Mouse (Mus musculus): ENCODE measurements around the gene Lrrc8c. TPM values are rescaled to one million over a fixed set of nuclear protein-coding genes. Genes with fewer than 3 reads are reported as not detected.
"Not testable (repeated sequence)": the region's sequence is repeated elsewhere in the genome, so short reads cannot be mapped to it uniquely, and the experiment has no call there.

The Lrrc8c gene
- polyA plus RNA-seq, 1 experiment from 2014 or later: 10.2 TPM

DNA sequence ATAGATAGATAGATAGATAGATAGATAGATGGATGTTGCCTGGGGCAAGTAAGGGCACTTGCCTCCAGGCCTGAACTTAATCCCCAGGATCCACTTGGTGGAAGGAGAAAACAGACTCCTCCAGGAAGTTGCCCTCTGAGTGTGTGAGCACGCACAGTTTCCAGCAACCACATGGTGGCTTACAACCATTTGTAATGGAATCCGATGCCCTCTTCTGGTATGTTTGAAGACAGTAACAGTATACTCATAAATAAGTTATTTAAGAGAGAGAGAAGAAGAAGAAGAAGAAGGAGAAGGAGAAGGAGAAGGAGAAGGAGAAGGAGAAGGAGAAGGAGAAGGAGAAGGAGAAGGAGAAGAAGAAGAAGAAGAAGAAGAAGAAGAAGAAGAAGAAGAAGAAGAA lies 119.1 kb downstream of the Lrrc8c start:
- not testable (repeated sequence) for DNase-seq (ENCODE audit: low spot score); H3K4me3 ChIP-seq; H3K27me3 ChIP-seq (ENCODE audit: insufficient read depth, poor library complexity, severe bottlenecking); H3K4me1 ChIP-seq (replicated peaks); H3K9me3 ChIP-seq; H3K36me3 ChIP-seq; H3K27ac ChIP-seq
- WGBS: 93% methylated on average over 2 of the region's 2 CpGs

DNA sequence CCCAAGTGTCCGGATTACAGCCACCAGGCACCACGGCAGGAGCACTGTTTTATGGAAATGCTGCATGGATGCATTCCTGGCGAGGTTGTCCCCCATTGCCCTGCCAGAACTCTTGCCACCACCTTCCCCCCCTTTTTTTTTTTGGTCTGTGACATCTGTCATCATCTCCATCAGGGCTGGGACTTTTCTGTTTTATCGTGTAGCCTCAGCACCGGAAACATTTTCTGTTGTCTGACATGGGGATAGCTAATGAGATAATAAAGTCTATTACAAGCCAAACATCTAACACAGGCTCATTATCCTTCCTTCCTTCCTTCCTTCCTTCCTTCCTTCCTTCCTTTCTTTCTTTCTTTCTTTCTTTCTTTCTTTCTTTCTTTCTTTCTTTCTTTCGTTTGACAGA lies 119.7 kb downstream of the Lrrc8c start:
- Histone ChIP-seq H3K36me3 (no peaks in the 10 kb centered on the region), H3K9me3 (no peaks in the 10 kb centered on the region), H3K4me1 (replicated peaks) (no peaks in the 10 kb centered on the region), H3K27ac (no peak overlapping the region), H3K4me3 (no peak overlapping the region), H3K27me3 (ENCODE audit: insufficient read depth, poor library complexity, severe bottlenecking) (no peaks in the 10 kb centered on the region)
- WGBS: 91% methylated on average over 6 of the region's 6 CpGs
- no peak for DNase-seq (ENCODE audit: low spot score)

DNA sequence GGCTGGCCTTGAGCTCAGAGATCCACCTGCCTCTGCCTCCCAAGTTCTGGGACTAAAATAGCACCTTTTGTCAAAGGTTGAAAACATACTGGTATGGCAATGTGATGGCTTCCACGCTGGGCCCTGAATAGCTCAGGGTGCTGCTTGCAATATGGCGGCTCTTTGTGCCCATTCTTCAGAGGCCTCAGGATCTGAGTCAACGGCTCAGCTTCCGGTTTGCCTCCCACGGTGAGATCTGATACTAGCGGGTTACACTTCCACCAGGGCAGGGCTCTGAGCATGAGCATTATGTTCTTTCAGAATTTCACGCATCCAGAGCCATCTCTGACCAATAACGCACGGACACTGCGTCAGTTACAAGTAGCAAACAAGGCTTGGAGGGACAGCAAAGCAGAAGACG lies 120.2 kb downstream of the Lrrc8c start:
- H3K9me3 ChIP-seq: no peaks in the 10 kb centered on the region
- no peaks in the 10 kb centered on the region for H3K4me1 ChIP-seq (replicated peaks)
- WGBS: 91% methylated on average over 11 of the region's 11 CpGs
- no peaks in the 10 kb centered on the region for H3K27me3 ChIP-seq (ENCODE audit: insufficient read depth, poor library complexity, severe bottlenecking)
- H3K27ac ChIP-seq: no peak overlapping the region
- no peaks in the 10 kb centered on the region for H3K36me3 ChIP-seq
- DNase-seq (ENCODE audit: low spot score): no peak
- H3K4me3 ChIP-seq: no peak overlapping the region

DNA sequence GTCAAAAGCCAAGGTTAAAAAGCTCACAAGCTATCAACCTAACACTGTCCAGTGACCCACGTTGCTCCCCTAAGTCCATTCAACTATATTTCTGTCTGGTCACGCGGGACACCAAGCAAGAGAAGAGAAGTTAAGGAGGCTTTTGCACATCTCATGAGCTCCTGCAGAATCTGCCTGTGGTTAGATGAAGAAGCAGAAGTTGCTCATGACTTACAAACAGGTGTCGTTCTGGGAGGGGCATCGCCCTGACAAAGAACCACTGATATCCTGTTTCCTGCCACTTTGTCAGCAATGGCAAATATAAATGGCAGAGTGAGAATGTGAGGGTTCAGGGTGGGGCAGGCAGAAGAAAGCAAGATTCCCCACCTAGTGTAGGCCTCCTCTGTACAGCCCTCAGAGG lies 123.3 kb downstream of the Lrrc8c start:
- no peaks in the 10 kb centered on the region for H3K27me3 ChIP-seq (ENCODE audit: insufficient read depth, poor library complexity, severe bottlenecking)
- 86% methylated on average over 5 of the region's 5 CpGs for WGBS
- DNase-seq (ENCODE audit: low spot score): no peak
- no peak overlapping the region for H3K4me3 ChIP-seq
- H3K9me3 ChIP-seq: no peaks in the 10 kb centered on the region
- no peaks in the 10 kb centered on the region for H3K4me1 ChIP-seq (replicated peaks)
- H3K36me3 ChIP-seq: no peaks in the 10 kb centered on the region
- no peak overlapping the region for H3K27ac ChIP-seq

DNA sequence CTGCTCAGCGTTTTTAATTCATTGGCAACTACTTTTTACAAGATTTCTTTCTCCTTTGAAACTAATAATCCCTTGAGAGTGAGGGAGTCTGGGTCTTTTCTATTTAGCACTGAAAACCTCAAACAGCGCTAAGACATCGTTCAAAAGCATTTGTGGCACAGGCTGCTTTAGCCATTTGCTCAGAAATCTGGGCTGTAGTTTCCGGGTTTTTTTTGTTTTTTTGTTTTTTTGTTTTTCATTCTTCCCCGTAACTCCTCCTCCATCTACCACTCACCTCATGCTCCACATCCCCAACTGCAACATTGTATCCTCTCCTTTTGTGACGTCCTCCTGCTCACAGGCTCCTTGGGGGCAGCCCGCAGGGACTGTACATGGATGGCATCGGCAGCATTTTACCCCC lies 124.1 kb downstream of the Lrrc8c start:
- no peaks in the 10 kb centered on the region for H3K4me1 ChIP-seq (replicated peaks)
- H3K4me3 ChIP-seq: no peak overlapping the region
- H3K36me3 ChIP-seq: no peaks in the 10 kb centered on the region
- 79% methylated on average over 8 of the region's 8 CpGs for WGBS
- no peaks in the 10 kb centered on the region for H3K27me3 ChIP-seq (ENCODE audit: insufficient read depth, poor library complexity, severe bottlenecking)
- H3K27ac ChIP-seq: no peak overlapping the region
- no peak for DNase-seq (ENCODE audit: low spot score)
- H3K9me3 ChIP-seq: no peaks in the 10 kb centered on the region

DNA sequence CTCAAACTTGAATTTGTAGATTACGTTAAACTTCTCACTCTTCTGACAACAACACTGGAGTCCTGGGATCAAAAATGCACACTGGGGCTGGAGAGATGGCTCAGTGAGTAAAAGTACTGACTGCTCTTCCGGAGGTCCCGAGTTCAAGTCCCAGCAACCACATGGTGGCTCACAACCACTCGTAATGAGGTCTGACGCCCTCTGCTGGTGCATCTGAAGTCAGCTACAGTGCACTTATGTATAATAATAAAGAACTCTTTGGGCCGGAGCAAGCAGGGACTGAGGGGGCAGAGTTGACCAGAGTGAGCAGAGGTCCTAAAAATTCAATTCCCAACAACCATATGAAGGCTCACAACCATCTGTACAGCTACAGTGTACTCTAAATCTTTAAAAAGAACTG lies 125.0 kb downstream of the Lrrc8c start:
- no peak for DNase-seq (ENCODE audit: low spot score)
- Histone ChIP-seq H3K27me3 (ENCODE audit: insufficient read depth, poor library complexity, severe bottlenecking) (no peaks in the 10 kb centered on the region), H3K4me3 (no peak overlapping the region), H3K9me3 (no peaks in the 10 kb centered on the region), H3K27ac (no peak overlapping the region), H3K4me1 (replicated peaks) (peaks cover 7% of the 10 kb centered on the region), H3K36me3 (no peaks in the 10 kb centered on the region)
- 91% methylated on average over 6 of the region's 6 CpGs for whole genome bisulfite sequencing

DNA sequence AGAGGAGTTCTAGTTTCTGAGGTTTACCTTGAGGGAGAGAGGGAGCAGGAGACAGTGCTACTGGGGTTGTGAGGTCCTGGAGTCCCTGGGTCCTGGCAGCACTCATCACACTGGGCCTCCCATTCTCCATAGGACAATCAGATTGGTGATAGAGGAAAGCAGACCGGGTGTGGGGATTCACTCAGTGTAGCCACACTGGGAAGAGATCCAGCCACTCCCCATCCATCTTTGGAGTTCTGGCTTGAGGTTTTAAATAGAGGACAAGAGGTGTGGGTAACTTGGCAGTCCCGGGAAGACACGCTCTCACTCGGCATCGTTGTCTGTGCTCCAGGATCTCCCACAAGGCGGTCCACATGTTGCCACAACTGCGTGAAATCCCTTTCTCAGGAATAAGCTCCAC lies 127.9 kb downstream of the Lrrc8c start:
- H3K9me3 ChIP-seq: no peaks in the 10 kb centered on the region
- no peak overlapping the region for H3K4me3 ChIP-seq
- H3K27ac ChIP-seq: no peak overlapping the region
- DNase-seq (ENCODE audit: low spot score): no peak
- H3K4me1 ChIP-seq (replicated peaks): peaks cover 14% of the 10 kb centered on the region
- 90% methylated on average over 7 of the region's 7 CpGs for WGBS
- no peaks in the 10 kb centered on the region for H3K27me3 ChIP-seq (ENCODE audit: insufficient read depth, poor library complexity, severe bottlenecking)
- H3K36me3 ChIP-seq: no peaks in the 10 kb centered on the region

DNA sequence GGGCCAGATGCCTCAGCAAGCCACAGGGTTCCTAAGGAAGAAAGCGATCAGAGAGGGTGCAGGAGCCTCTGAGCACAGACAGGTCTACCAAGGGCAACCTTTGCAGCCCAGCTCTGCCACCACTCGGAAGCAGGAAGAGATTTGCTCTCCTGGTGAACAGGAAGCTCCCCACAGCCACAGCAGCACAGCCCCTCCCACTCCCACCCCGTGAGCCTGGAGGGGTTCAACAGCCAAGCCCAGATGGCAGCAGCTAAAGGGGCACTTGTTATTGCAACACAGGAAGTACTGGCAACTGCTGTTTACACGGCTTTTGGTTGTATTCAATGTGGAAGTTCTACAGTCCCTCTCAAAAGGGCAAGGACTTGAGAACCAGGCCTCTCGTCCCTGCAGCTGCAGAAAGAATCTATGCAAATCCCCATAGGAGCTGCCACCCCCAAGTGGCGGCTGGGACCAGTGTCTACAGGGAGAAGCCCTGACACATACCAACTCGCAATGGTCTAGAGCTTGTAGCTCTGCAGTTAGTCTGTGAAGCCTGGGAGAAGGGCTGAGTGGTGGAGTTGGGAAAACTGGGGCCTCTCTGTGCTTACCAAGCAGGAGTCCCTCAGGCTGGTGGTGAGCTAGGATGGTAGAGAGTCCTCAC lies 129.6 kb downstream of the Lrrc8c start:
- no peaks in the 10 kb centered on the region for H3K9me3 ChIP-seq
- peak; percentile 10 for DNase-seq (ENCODE audit: low spot score)
- no peak overlapping the region for H3K4me3 ChIP-seq
- H3K36me3 ChIP-seq: no peaks in the 10 kb centered on the region
- H3K4me1 ChIP-seq (replicated peaks): peaks cover 14% of the 10 kb centered on the region
- H3K27ac ChIP-seq: peak overlapping the region; percentile 73
- 48% methylated on average over 7 of the region's 7 CpGs for WGBS
- H3K27me3 ChIP-seq (ENCODE audit: insufficient read depth, poor library complexity, severe bottlenecking): no peaks in the 10 kb centered on the region

DNA sequence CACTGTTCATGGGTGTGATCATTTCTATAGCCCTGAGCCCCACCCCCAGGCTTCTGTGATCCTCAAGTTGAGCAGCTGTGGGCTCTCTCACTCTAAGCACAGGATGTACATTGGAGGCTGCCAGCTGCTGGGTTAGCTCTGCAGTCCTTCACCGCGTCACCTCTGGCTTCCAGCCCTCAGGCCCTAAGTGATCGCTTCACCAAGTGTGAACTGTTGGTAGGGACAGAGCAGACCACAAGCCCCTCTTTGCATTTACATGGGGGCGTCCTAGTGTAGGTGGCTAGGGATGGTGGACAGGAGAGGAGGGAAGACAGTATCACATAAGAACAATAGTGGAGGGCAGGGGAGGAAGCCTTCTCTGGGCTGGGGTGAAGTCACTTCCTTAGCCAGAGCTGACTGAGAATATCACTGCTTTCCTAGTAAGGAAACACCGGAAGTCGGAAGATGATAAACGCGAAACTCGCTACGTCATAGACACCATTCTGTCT lies 130.4 kb downstream of the Lrrc8c start:
- 91% methylated on average over 10 of the region's 10 CpGs for WGBS
- H3K36me3 ChIP-seq: no peaks in the 10 kb centered on the region
- no peaks in the 10 kb centered on the region for H3K9me3 ChIP-seq
- no peaks in the 10 kb centered on the region for H3K27me3 ChIP-seq (ENCODE audit: insufficient read depth, poor library complexity, severe bottlenecking)
- peak overlapping the region; percentile 73; the same call in 1 of the 2 replicates for H3K27ac ChIP-seq
- peaks cover 18% of the 10 kb centered on the region for H3K4me1 ChIP-seq (replicated peaks)
- no peak overlapping the region for H3K4me3 ChIP-seq
- DNase-seq (ENCODE audit: low spot score): peak; percentile 9

DNA sequence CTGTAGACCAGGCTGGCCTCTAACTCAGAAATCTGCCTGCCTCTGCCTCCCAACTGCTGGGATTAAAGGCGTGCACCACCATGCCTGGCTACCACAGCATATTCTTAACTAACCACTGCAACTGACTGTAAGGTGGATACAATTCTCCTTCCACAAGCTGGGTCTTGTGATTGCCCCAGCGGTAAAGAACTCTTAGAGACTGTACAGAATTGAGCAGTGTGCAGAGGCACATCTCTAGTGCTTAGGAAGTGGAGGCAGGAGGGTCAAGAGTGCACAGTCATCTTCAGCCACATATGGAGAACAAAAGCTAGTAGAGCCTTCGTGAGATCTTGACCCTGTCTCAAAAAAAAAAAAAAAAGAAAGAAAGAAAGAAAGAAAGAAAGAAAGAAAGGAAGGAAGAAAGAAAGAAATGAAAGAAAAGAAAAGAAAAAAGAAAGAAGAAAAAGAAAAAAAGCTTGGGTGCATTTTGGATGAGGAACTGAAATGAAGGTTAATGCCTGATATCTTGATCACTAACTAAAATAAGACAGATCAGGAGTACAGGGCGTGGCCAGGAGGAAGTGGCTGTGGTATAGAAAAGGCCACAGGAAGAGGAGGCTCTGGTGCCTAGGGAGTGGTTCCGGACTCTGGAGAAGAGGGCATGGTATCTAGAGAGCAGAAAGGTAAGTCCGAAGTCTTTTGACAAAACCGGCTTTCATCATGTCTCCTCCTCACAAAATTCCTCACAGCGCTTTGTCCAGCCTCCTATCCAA lies 131.7 kb downstream of the Lrrc8c start:
- H3K27me3 ChIP-seq (ENCODE audit: insufficient read depth, poor library complexity, severe bottlenecking): no peaks in the 10 kb centered on the region
- H3K4me1 ChIP-seq (replicated peaks): peaks cover 28% of the 10 kb centered on the region
- H3K9me3 ChIP-seq: no peaks in the 10 kb centered on the region
- no peak overlapping the region for H3K27ac ChIP-seq
- DNase-seq (ENCODE audit: low spot score): no peak
- no peak overlapping the region for H3K4me3 ChIP-seq
- H3K36me3 ChIP-seq: no peaks in the 10 kb centered on the region
- WGBS: 85% methylated on average over 8 of the region's 8 CpGs

DNA sequence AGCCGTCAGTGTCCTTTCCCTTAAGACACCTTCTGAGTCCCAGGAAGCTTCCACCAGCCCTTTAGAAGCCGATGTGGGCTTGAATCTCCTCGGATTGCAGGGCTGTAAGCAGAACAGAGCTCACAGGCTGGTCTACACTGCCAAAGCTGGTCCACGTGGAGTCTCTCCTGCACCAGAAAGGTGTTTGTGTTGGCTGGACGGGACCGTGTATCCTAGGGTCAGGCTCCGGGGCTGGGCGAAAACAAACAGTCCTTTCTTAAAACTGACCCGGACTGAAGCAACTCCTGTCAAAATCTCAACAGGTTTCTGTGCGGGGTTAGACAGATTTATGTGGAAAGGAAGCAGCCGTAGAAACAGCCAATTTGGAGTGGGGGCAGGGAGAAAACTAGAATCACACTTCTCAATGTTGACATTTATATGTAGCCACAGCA lies 132.4 kb downstream of the Lrrc8c start:
- Histone ChIP-seq H3K4me1 (replicated peaks) (peaks cover 28% of the 10 kb centered on the region), H3K27me3 (ENCODE audit: insufficient read depth, poor library complexity, severe bottlenecking) (no peaks in the 10 kb centered on the region), H3K36me3 (no peaks in the 10 kb centered on the region), H3K27ac (no peak overlapping the region), H3K4me3 (no peak overlapping the region), H3K9me3 (no peaks in the 10 kb centered on the region)
- DNase-seq (ENCODE audit: low spot score): no peak
- WGBS: 68% methylated on average over 11 of the region's 11 CpGs

DNA sequence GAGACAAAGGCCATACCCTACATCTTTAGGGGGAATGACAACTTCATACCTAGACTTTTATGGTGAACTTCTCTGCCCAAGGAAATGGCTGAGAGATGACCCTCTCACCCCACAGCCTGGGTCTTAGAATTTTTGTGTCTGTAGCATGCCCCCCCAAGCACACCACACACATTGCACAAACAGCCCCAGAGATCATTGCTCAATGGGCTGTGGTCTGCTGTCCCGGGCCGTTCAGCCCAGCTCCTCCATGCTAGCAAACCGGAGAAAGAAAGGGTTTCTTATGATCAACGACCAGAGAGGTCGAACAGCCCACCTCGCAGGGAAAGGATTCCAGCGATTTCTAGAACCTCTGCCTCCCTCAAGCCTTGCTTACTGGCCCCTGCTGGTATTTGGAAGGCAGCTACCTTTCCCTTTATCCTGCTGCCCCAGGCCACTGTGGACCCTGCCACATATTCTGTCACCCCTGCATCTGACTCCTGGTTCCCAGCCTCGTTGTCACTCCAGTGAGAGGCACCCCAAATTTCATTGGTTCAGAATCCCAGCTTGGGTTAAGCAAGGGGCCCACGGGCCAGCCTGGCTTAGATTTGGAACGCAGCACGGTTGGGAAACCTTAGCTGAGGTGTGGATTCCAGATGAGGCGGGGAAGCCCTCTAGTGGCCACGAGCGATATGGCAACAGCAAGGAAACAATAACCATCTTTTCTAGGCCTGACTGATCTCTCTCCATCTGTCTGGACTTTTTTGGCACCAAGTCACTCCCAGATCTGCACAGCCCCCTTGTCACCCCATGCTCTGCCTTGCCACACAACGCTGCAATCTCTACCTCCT lies 135.3 kb downstream of the Lrrc8c start:
- no peaks in the 10 kb centered on the region for H3K27me3 ChIP-seq (ENCODE audit: insufficient read depth, poor library complexity, severe bottlenecking)
- H3K9me3 ChIP-seq: no peaks in the 10 kb centered on the region
- WGBS: 32% methylated on average over 15 of the region's 15 CpGs
- H3K4me3 ChIP-seq: no peak overlapping the region
- H3K27ac ChIP-seq: peak overlapping the region; percentile 50
- no peaks in the 10 kb centered on the region for H3K36me3 ChIP-seq
- H3K4me1 ChIP-seq (replicated peaks): peaks cover 19% of the 10 kb centered on the region
- DNase-seq (ENCODE audit: low spot score): peak; percentile 84
